Mouse (Mus musculus) small intestine, adult 2 months (tissue): ENCODE data around the gene Lrp11.

Experiments used
- CTCF ChIP-seq: fragments of 200-500 bp; IDR thresholded peaks from 2 replicates; pipeline ENCODE4 v1.5.1; 2012; ENCODE audit warnings: low read depth, mild to moderate bottlenecking, control low read depth, inconsistent platforms, low read length, moderate library complexity, mixed read lengths; ENCODE audit not compliant: insufficient replicate concordance, insufficient read length; ENCODE audit errors: extremely low read depth
- POLR2A ChIP-seq: fragments of 200-500 bp; IDR thresholded peaks from 2 replicates; pipeline ENCODE4 v1.6.1; 2012; ENCODE audit warnings: low read depth, mild to moderate bottlenecking, control low read depth, inconsistent platforms, low read length, moderate library complexity

GRCm38 (mm10) chr10:7586771-7587170 is 2.8 kb upstream of the Lrp11 start:
- TF ChIP-seq CTCF (no peak), POLR2A (no peak)
